Mouse (Mus musculus) adrenal gland, postnatal 36 days (tissue): ENCODE measurements at regions not wholly inside any gene's neighbourhood (a gene's known extent, or its start where the extent isn't known, plus 50 kb on each side); places are given as distances from the start of the nearest gene placed in this dataset.

Experiments
- DNase-seq, 2 experiments: peaks; one replicate each; pipeline ENCODE4 v3.0.0; 2021; ENCODE audit warnings: mixed read lengths in 1 of 2

GRCm38 (mm10) chr6:99979614-99980013 lies 253.4 kb upstream of the Prok2 start:
- DNase-seq: no peak

- DNase-seq: no peak
Observed at GRCm38 (mm10) chr6:99978164-99978746, 252.1 kb upstream of the Prok2 start.

- no peak for DNase-seq
Observed at GRCm38 (mm10) chr6:99976144-99976543, 250.0 kb upstream of the Prok2 start.

GRCm38 (mm10) chr6:99975486-99975885 lies 249.3 kb upstream of the Prok2 start:
- no peak for DNase-seq

GRCm38 (mm10) chr6:99974464-99974863 lies 248.3 kb upstream of the Prok2 start:
- DNase-seq: peak; percentile 13 to 55

- DNase-seq: peak; percentile 17 to 47
Observed at GRCm38 (mm10) chr6:99971376-99971775, 245.2 kb upstream of the Prok2 start.

GRCm38 (mm10) chr6:99968889-99969288 lies 242.7 kb upstream of the Prok2 start:
- DNase-seq: peak; percentile 12 to 56

GRCm38 (mm10) chr6:99967465-99967864 lies 241.3 kb upstream of the Prok2 start:
- DNase-seq: no peak

GRCm38 (mm10) chr6:99964540-99964939 lies 238.3 kb upstream of the Prok2 start:
- no peak for DNase-seq

GRCm38 (mm10) chr6:99964007-99964406 lies 237.8 kb upstream of the Prok2 start:
- DNase-seq: no peak

GRCm38 (mm10) chr6:99959371-99959770 lies 233.2 kb upstream of the Prok2 start:
- no peak for DNase-seq

- peak; percentile 29 to 47 for DNase-seq
Observed at GRCm38 (mm10) chr6:99954832-99955830, 228.9 kb upstream of the Prok2 start.

GRCm38 (mm10) chr6:99953980-99954776 lies 228.0 kb upstream of the Prok2 start:
- no peak for DNase-seq

GRCm38 (mm10) chr6:99950811-99951210 lies 224.6 kb upstream of the Prok2 start:
- no peak for DNase-seq

GRCm38 (mm10) chr6:99946917-99947316 lies 220.7 kb upstream of the Prok2 start:
- DNase-seq: no peak

GRCm38 (mm10) chr6:99946481-99946880 lies 220.3 kb upstream of the Prok2 start:
- no peak for DNase-seq

GRCm38 (mm10) chr6:99945691-99946090 lies 219.5 kb upstream of the Prok2 start:
- DNase-seq: no peak

GRCm38 (mm10) chr6:99942958-99943357 lies 216.8 kb upstream of the Prok2 start:
- no peak for DNase-seq

- DNase-seq: no peak
Observed at GRCm38 (mm10) chr6:99940118-99940517, 213.9 kb upstream of the Prok2 start.

GRCm38 (mm10) chr6:99939382-99939781 lies 213.2 kb upstream of the Prok2 start:
- no peak for DNase-seq

- DNase-seq: no peak
Observed at GRCm38 (mm10) chr6:99938949-99939348, 212.8 kb upstream of the Prok2 start.

GRCm38 (mm10) chr6:99936716-99937115 lies 210.5 kb upstream of the Prok2 start:
- DNase-seq: no peak

GRCm38 (mm10) chr6:99935373-99935772 lies 209.2 kb upstream of the Prok2 start:
- DNase-seq: no peak
